Mouse (Mus musculus): ENCODE data around the gene Etfa.

DNA sequence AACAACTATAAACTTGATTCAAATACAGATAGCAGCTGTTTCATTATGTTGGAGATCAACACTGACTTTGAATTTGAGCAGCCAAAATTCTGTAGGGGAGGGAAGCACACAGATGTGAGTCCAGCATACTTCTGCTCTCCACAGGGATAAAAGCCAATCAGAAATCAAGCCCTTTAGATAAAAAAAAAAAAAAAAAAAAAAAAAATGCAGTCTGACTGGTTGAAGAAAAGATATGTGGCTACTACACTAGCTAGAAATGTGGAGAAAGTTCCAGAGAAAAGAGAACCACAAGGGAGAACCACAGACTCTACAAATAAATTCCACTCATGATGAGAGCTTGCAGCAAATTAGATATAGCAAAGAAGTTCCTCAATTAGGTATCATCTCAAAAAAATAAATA is 33.3 kb downstream of the Etfa start:
- TF ChIP-seq CTCF (IDR thresholded peaks at IDR 0.05), result no peak
- TF ChIP-seq EP300 (IDR thresholded peaks at IDR 0.05), result no peak
